14 mouse cellular contexts compared by ENCODE assay signal in genomic region chr2:92659491-92660035, GRCm38 (mm10).
DNase-seq lines count a peak whose midpoint lies in the region; ATAC-seq and TF ChIP-seq lines count a peak whose summit lies in the region.
"Had no signal": no experiment of that assay in that cellular context is flagged by ENCODE, and none has a peak within 500 bp of the region (broad histone marks: within the 10 kb centered on the region; RNA-seq: fewer than 3 reads in every experiment).

No protein-coding gene starts in this region.

- H3K27ac ChIP-seq in midbrain, embryonic 10.5 days (replicated peaks), result peak overlapping the region; percentile 69
- H3K27ac ChIP-seq in midbrain, embryonic 13.5 days, result no peak overlapping the region
- H3K27ac ChIP-seq in kidney, embryonic 16.5 days (ENCODE audit: low read length), result no peak overlapping the region
- no peak overlapping the region for H3K27ac ChIP-seq in hindbrain, postnatal 0 days
- H3K27ac ChIP-seq: embryonic facial prominence, embryonic 13.5 days; liver, embryonic 14.5 days; neural tube, embryonic 12.5 days had no signal

- H3K36me3 ChIP-seq in midbrain, embryonic 10.5 days, result no peaks in the 10 kb centered on the region
- no peaks in the 10 kb centered on the region for H3K36me3 ChIP-seq in midbrain, embryonic 13.5 days
- no peaks in the 10 kb centered on the region for H3K36me3 ChIP-seq in kidney, embryonic 16.5 days (ENCODE audit: insufficient read depth, low read length)
- H3K36me3 ChIP-seq in myocyte (ENCODE audit: control insufficient read depth, insufficient read depth), result no peaks in the 10 kb centered on the region
- H3K36me3 ChIP-seq in hindbrain, postnatal 0 days (ENCODE audit: insufficient read depth, low read length), result no peaks in the 10 kb centered on the region
- H3K36me3 ChIP-seq: embryonic facial prominence, embryonic 13.5 days; neural tube, embryonic 12.5 days had no signal

- TF ChIP-seq CTCF in hindbrain, postnatal 0 days (IDR thresholded peaks at IDR 0.05; ENCODE audit: low read depth), result no peak

- TF ChIP-seq POLR2A in myocyte (IDR thresholded peaks at IDR 0.05; ENCODE audit: insufficient read length, low read depth), result no peak

- H3K9ac ChIP-seq in midbrain, embryonic 13.5 days (replicated peaks), result no peak overlapping the region
- H3K9ac ChIP-seq in kidney, embryonic 16.5 days (replicated peaks; ENCODE audit: low read length), result no peak overlapping the region
- no peak overlapping the region for H3K9ac ChIP-seq in hindbrain, postnatal 0 days (replicated peaks; ENCODE audit: low read length)
- H3K9ac ChIP-seq: embryonic facial prominence, embryonic 13.5 days; liver, embryonic 14.5 days; neural tube, embryonic 12.5 days had no signal

- H3K9me3 ChIP-seq in midbrain, embryonic 10.5 days (replicated peaks), result 0 out of 2 replicates have a peak, but pooled peaks cover 6% of the 10 kb centered on the region
- no peaks in the 10 kb centered on the region for H3K9me3 ChIP-seq in midbrain, embryonic 13.5 days
- no peaks in the 10 kb centered on the region for H3K9me3 ChIP-seq in kidney, embryonic 16.5 days (ENCODE audit: low read length)
- H3K9me3 ChIP-seq in hindbrain, postnatal 0 days (ENCODE audit: low read length), result no peaks in the 10 kb centered on the region
- H3K9me3 ChIP-seq: embryonic facial prominence, embryonic 13.5 days; neural tube, embryonic 12.5 days had no signal

- no peak for ATAC-seq in midbrain, embryonic 13.5 days
- 0 out of 2 replicates have a peak, but pooled peaks have one; percentile 51 for ATAC-seq in kidney, embryonic 16.5 days (ENCODE audit: low FRiP score, low TSS enrichment)
- no peak for ATAC-seq in hindbrain, postnatal 0 days
- ATAC-seq: activated CD4-positive, CD25-positive, alpha-beta regulatory T cell, adult 4 months; intestine, embryonic 16.5 days had no signal

- no peaks in the 10 kb centered on the region for H3K79me2 ChIP-seq in myocyte (ENCODE audit: control insufficient read depth, insufficient read depth)

- no peaks in the 10 kb centered on the region for H3K27me3 ChIP-seq in midbrain, embryonic 10.5 days (ENCODE audit: low read depth, poor library complexity, severe bottlenecking)
- H3K27me3 ChIP-seq in midbrain, embryonic 13.5 days, result no peaks in the 10 kb centered on the region
- H3K27me3 ChIP-seq in kidney, embryonic 16.5 days (ENCODE audit: insufficient read depth, low read length), result no peaks in the 10 kb centered on the region
- H3K27me3 ChIP-seq in myocyte (ENCODE audit: control insufficient read depth, insufficient read depth, insufficient read length), result no peaks in the 10 kb centered on the region
- H3K27me3 ChIP-seq in hindbrain, postnatal 0 days (ENCODE audit: insufficient read depth, low read length), result no peaks in the 10 kb centered on the region
- H3K27me3 ChIP-seq: embryonic facial prominence, embryonic 13.5 days; neural tube, embryonic 12.5 days had no signal

- peak; percentile 8 for DNase-seq in gastrocnemius, adult 18-20 months (ENCODE audit: low spot score)
- no peak for DNase-seq in gastrocnemius, adult 8-10 months (ENCODE audit: low spot score in 2 of 2)
- DNase-seq in midbrain, embryonic 10.5 days (ENCODE audit: low spot score), result no peak
- no peak for DNase-seq in hindbrain, postnatal 0 days (ENCODE audit: low spot score)
- DNase-seq in cerebellum, adult 8-10 months, result no peak
- DNase-seq: midbrain, embryonic 14.5 days had no signal

- peaks cover 40% of the 10 kb centered on the region for H3K4me1 ChIP-seq in midbrain, embryonic 10.5 days
- peaks cover 21% of the 10 kb centered on the region for H3K4me1 ChIP-seq in midbrain, embryonic 13.5 days (replicated peaks)
- peaks cover 6% of the 10 kb centered on the region; the same call in 1 of the 2 replicates for H3K4me1 ChIP-seq in kidney, embryonic 16.5 days (ENCODE audit: insufficient read depth, low read length)
- no peaks in the 10 kb centered on the region for H3K4me1 ChIP-seq in hindbrain, postnatal 0 days (ENCODE audit: insufficient read depth, low read length)
- H3K4me1 ChIP-seq: embryonic facial prominence, embryonic 13.5 days; neural tube, embryonic 12.5 days had no signal

- H3ac ChIP-seq in myocyte (ENCODE audit: control insufficient read depth, insufficient read length), result no peak overlapping the region

- WGBS in midbrain, embryonic 10.5 days, result 77% methylated on average over 7 of the region's 7 CpGs
- 75% methylated on average over 7 of the region's 7 CpGs for WGBS in midbrain, embryonic 13.5 days
- WGBS in kidney, embryonic 16.5 days, result 23% methylated on average over 7 of the region's 7 CpGs
- WGBS in hindbrain, postnatal 0 days, result 79% methylated on average over 7 of the region's 7 CpGs

- H3K4me2 ChIP-seq in midbrain, embryonic 13.5 days (replicated peaks), result no peak overlapping the region
- H3K4me2 ChIP-seq in kidney, embryonic 16.5 days (replicated peaks; ENCODE audit: low read depth, low read length), result no peak overlapping the region
- no peak overlapping the region for H3K4me2 ChIP-seq in myocyte (ENCODE audit: low read depth)
- no peak overlapping the region for H3K4me2 ChIP-seq in hindbrain, postnatal 0 days (ENCODE audit: low read depth, low read length)
- H3K4me2 ChIP-seq: embryonic facial prominence, embryonic 13.5 days; neural tube, embryonic 12.5 days had no signal

- H3K4me3 ChIP-seq in midbrain, embryonic 10.5 days, result no peak overlapping the region
- H3K4me3 ChIP-seq in midbrain, embryonic 13.5 days (replicated peaks), result no peak overlapping the region
- H3K4me3 ChIP-seq in kidney, embryonic 16.5 days (ENCODE audit: low read length), result no peak overlapping the region
- no peak overlapping the region for H3K4me3 ChIP-seq in myocyte
- no peak overlapping the region for H3K4me3 ChIP-seq in hindbrain, postnatal 0 days (ENCODE audit: low read length)
- H3K4me3 ChIP-seq: embryonic facial prominence, embryonic 13.5 days; neural tube, embryonic 12.5 days had no signal

TF ChIP-seq in myocyte, 11 proteins besides CTCF, POLR2A, EP300 and RAD21:
- TF ChIP-seq USF1 (IDR thresholded peaks at IDR 0.05; ENCODE audit: low read depth), result no peak
- no peak for TF ChIP-seq REST (IDR thresholded peaks at IDR 0.05; ENCODE audit: insufficient read depth, insufficient read length)
- no peak for TF ChIP-seq TCF12 (IDR thresholded peaks at IDR 0.05; ENCODE audit: insufficient read depth, poor library complexity, severe bottlenecking)
- TF ChIP-seq POLR2AphosphoS2 (IDR thresholded peaks at IDR 0.05; ENCODE audit: insufficient read length, low read depth), result no peak
- peak in 2 of 3 experiments; percentile 27 to 53 for TF ChIP-seq MYOD1 (IDR thresholded peaks at IDR 0.05; ENCODE audit: control insufficient read depth in 1 of 3, insufficient read length in 2 of 3, low read depth in 2 of 3)
- no peak for TF ChIP-seq E2F4 (IDR thresholded peaks at IDR 0.05; ENCODE audit: insufficient read depth)
- no peak for TF ChIP-seq TCF3 (IDR thresholded peaks at IDR 0.05; ENCODE audit: insufficient read length, low read depth)
- TF ChIP-seq MYOG (IDR thresholded peaks at IDR 0.05; ENCODE audit: control insufficient read depth in 1 of 3, insufficient read depth in 1 of 3, insufficient read length in 2 of 3, low read depth in 2 of 3), result peak in 2 of 3 experiments; percentile 63 to 69
